Mouse (Mus musculus): ENCODE results near the gene Enpp6. TPM values are rescaled to one million over a fixed set of nuclear protein-coding genes. Genes with fewer than 3 reads are reported as not detected.

The Enpp6 gene
- polyA plus RNA-seq, 1 experiment from 2014 or later = 0.60 TPM

- Histone ChIP-seq H3K9ac (replicated peaks) (no peak overlapping the region), H3K4me1 (ENCODE audit: insufficient read depth) (no peaks in the 10 kb centered on the region), H3K36me3 (replicated peaks; ENCODE audit: insufficient read depth, low read length) (no peaks in the 10 kb centered on the region), H3K9me3 (ENCODE audit: low read length) (no peaks in the 10 kb centered on the region), H3K27ac (ENCODE audit: low read depth) (no peak overlapping the region), H3K27me3 (ENCODE audit: insufficient read depth, low read length) (no peaks in the 10 kb centered on the region), H3K4me2 (ENCODE audit: low read depth, low read length) (no peak overlapping the region), H3K4me3 (ENCODE audit: low read depth, low read length) (no peak overlapping the region)
- WGBS (ENCODE audit: insufficient replicate concordance) = 67% methylated on average over 5 of the region's 5 CpGs
- ATAC-seq = no peak
- DNase-seq = peak; percentile 43
- TF ChIP-seq EP300 (IDR thresholded peaks at IDR 0.05; ENCODE audit: low read depth) (no peak), CTCF (IDR thresholded peaks at IDR 0.05; ENCODE audit: low read depth) (peak; percentile 59)
These were observed 40.5 kb upstream of the Enpp6 start for GRCm38 (mm10) chr8:46946181-46946580.

GRCm38 (mm10) chr8:46948091-46948757 lies 38.5 kb upstream of the Enpp6 start:
- WGBS (ENCODE audit: insufficient replicate concordance) = 74% methylated on average over 14 of the region's 14 CpGs
- Histone ChIP-seq H3K27ac (ENCODE audit: low read depth) (no peak overlapping the region), H3K4me1 (ENCODE audit: insufficient read depth) (no peaks in the 10 kb centered on the region), H3K4me2 (ENCODE audit: low read depth, low read length) (no peak overlapping the region), H3K27me3 (ENCODE audit: insufficient read depth, low read length) (no peaks in the 10 kb centered on the region), H3K9me3 (ENCODE audit: low read length) (no peaks in the 10 kb centered on the region), H3K4me3 (ENCODE audit: low read depth, low read length) (no peak overlapping the region), H3K9ac (replicated peaks) (no peak overlapping the region), H3K36me3 (replicated peaks; ENCODE audit: insufficient read depth, low read length) (no peaks in the 10 kb centered on the region)
- DNase-seq (no peak), ATAC-seq (no peak)
- TF ChIP-seq CTCF (IDR thresholded peaks at IDR 0.05; ENCODE audit: low read depth) = no peak

GRCm38 (mm10) chr8:46953472-46953871 lies 33.2 kb upstream of the Enpp6 start:
- Histone ChIP-seq H3K4me3 (ENCODE audit: low read depth, low read length) (no peak overlapping the region), H3K27ac (ENCODE audit: low read depth) (no peak overlapping the region), H3K9me3 (ENCODE audit: low read length) (no peaks in the 10 kb centered on the region), H3K9ac (replicated peaks) (no peak overlapping the region), H3K27me3 (ENCODE audit: insufficient read depth, low read length) (no peaks in the 10 kb centered on the region), H3K36me3 (replicated peaks; ENCODE audit: insufficient read depth, low read length) (no peaks in the 10 kb centered on the region), H3K4me2 (ENCODE audit: low read depth, low read length) (no peak overlapping the region), H3K4me1 (ENCODE audit: insufficient read depth) (no peaks in the 10 kb centered on the region)
- peak; percentile 81 for DNase-seq
- TF ChIP-seq CTCF (IDR thresholded peaks at IDR 0.05; ENCODE audit: low read depth) (peak; percentile 88), EP300 (IDR thresholded peaks at IDR 0.05; ENCODE audit: low read depth) (no peak)
- 0 out of 2 replicates have a peak, but pooled peaks have one; percentile 7 for ATAC-seq
- 23% methylated on average over 7 of the region's 7 CpGs for WGBS (ENCODE audit: insufficient replicate concordance)

GRCm38 (mm10) chr8:46962630-46963427 lies 23.9 kb upstream of the Enpp6 start:
- TF ChIP-seq CTCF (IDR thresholded peaks at IDR 0.05; ENCODE audit: low read depth) = no peak
- no peak for TF ChIP-seq EP300 (IDR thresholded peaks at IDR 0.05; ENCODE audit: low read depth)
- no peak overlapping the region for H3K9ac ChIP-seq (replicated peaks)
- H3K4me3 ChIP-seq (ENCODE audit: low read depth, low read length) = no peak overlapping the region
- DNase-seq (no peak), ATAC-seq (no peak)
- H3K9me3 ChIP-seq (ENCODE audit: low read length) = no peaks in the 10 kb centered on the region
- no peak overlapping the region for H3K27ac ChIP-seq (ENCODE audit: low read depth)
- WGBS (ENCODE audit: insufficient replicate concordance) = 64% methylated on average over 10 of the region's 10 CpGs
- H3K4me2 ChIP-seq (ENCODE audit: low read depth, low read length) = no peak overlapping the region
- H3K4me1 ChIP-seq (ENCODE audit: insufficient read depth) = no peaks in the 10 kb centered on the region
- no peaks in the 10 kb centered on the region for H3K27me3 ChIP-seq (ENCODE audit: insufficient read depth, low read length)
- no peaks in the 10 kb centered on the region for H3K36me3 ChIP-seq (replicated peaks; ENCODE audit: insufficient read depth, low read length)

DNA sequence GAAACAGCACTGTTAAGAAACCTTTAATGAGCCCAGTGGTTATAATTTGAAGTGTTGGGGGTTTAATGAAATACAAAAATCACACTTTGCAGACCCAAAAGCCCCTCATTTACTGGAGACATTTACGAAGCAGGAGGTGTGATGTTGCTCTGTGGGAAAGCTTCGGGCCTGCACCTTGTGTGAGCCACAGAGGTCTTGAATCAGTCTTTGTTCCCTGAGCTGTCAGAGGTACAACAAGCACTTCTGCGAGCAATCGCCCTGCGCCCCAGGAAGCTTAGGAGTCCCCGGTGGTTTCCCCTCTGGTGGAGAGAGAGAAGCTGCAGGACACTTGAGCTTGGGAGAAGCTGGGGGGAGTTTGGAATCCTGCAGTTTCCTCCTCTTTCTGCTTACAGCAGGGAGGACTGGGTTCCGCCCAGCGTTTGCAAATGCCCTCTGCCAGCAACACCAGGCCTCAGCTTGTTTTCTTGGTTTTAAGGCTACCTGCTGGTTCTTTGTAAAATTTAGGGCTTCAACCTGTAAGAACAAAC lies 23.0 kb upstream of the Enpp6 start:
- Histone ChIP-seq H3K4me2 (ENCODE audit: low read depth, low read length) (no peak overlapping the region), H3K36me3 (replicated peaks; ENCODE audit: insufficient read depth, low read length) (no peaks in the 10 kb centered on the region), H3K9me3 (ENCODE audit: low read length) (no peaks in the 10 kb centered on the region), H3K27me3 (ENCODE audit: insufficient read depth, low read length) (no peaks in the 10 kb centered on the region), H3K4me3 (ENCODE audit: low read depth, low read length) (no peak overlapping the region), H3K9ac (replicated peaks) (no peak overlapping the region), H3K27ac (ENCODE audit: low read depth) (no peak overlapping the region), H3K4me1 (ENCODE audit: insufficient read depth) (no peaks in the 10 kb centered on the region)
- no peak for TF ChIP-seq EP300 (IDR thresholded peaks at IDR 0.05; ENCODE audit: low read depth)
- no peak for TF ChIP-seq CTCF (IDR thresholded peaks at IDR 0.05; ENCODE audit: low read depth)
- ATAC-seq (no peak), DNase-seq (no peak)
- whole genome bisulfite sequencing (ENCODE audit: insufficient replicate concordance) = 47% methylated on average over 8 of the region's 8 CpGs

DNA sequence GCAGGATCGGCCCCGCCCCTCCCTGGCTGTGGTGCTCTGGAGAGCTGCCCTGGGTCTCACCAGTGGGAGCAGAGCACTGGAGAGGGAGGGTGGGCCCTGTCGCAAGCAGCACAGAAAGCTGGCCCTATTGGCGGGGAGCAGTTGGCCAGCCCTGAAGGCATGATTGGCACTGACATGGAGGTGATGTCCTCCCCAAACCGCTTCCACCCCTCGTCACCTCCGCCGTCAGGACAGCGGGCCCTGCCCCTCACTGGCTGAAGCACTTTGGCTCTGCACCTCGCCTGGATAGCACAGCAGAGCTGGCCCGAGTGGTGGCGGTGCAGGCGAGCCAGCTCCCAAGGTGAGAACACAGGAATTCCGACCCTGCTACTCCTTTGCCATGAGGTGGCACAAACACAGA lies 20.9 kb upstream of the Enpp6 start:
- no peak overlapping the region for H3K27ac ChIP-seq (ENCODE audit: low read depth)
- H3K4me1 ChIP-seq (ENCODE audit: insufficient read depth) = no peaks in the 10 kb centered on the region
- no peak overlapping the region for H3K4me2 ChIP-seq (ENCODE audit: low read depth, low read length)
- 64% methylated on average over 14 of the region's 14 CpGs for WGBS (ENCODE audit: insufficient replicate concordance)
- H3K9ac ChIP-seq (replicated peaks) = no peak overlapping the region
- no peak for DNase-seq
- H3K36me3 ChIP-seq (replicated peaks; ENCODE audit: insufficient read depth, low read length) = no peaks in the 10 kb centered on the region
- H3K27me3 ChIP-seq (ENCODE audit: insufficient read depth, low read length) = no peaks in the 10 kb centered on the region
- no peaks in the 10 kb centered on the region for H3K9me3 ChIP-seq (ENCODE audit: low read length)
- H3K4me3 ChIP-seq (ENCODE audit: low read depth, low read length) = no peak overlapping the region
- no peak for ATAC-seq
- TF ChIP-seq CTCF (IDR thresholded peaks at IDR 0.05; ENCODE audit: low read depth) (no peak), EP300 (IDR thresholded peaks at IDR 0.05; ENCODE audit: low read depth) (no peak)

Measured in liver, postnatal 0 days (tissue).